8 mouse cellular contexts compared by ENCODE assay signal in genomic region chr7:116334669-116335038, GRCm38 (mm10). TPM values are rescaled to one million over a fixed set of nuclear protein-coding genes. Genes with fewer than 3 reads are reported as not detected.
DNase-seq lines count a peak whose midpoint lies in the region; ATAC-seq and TF ChIP-seq lines count a peak whose summit lies in the region.

No protein-coding gene starts in this region.

- no peak for DNase-seq in kidney, adult 9 months
- DNase-seq in layer of hippocampus, adult 9-10 months (ENCODE audit: low spot score): no peak
- DNase-seq in left cerebral cortex, postnatal 4 days: no peak
- no peak for DNase-seq in kidney, adult 8-10 months

- H3K9ac ChIP-seq in kidney, embryonic 16.5 days (replicated peaks; ENCODE audit: low read length): peak overlapping the region; percentile 96
- H3K9ac ChIP-seq in hindbrain, embryonic 15.5 days: peak overlapping the region; percentile 98; the same call in 1 of the 2 replicates
- H3K9ac ChIP-seq in midbrain, embryonic 16.5 days (ENCODE audit: low read depth, low read length): peak overlapping the region; percentile 83

- ATAC-seq in kidney, embryonic 16.5 days (ENCODE audit: low FRiP score, low TSS enrichment): no peak
- ATAC-seq in hindbrain, embryonic 15.5 days (ENCODE audit: low FRiP score, low read depth): no peak
- no peak for ATAC-seq in midbrain, embryonic 16.5 days

- peak overlapping the region; percentile 72 for H3K4me2 ChIP-seq in kidney, embryonic 16.5 days (replicated peaks; ENCODE audit: low read depth, low read length)
- peak overlapping the region; percentile 67 for H3K4me2 ChIP-seq in hindbrain, embryonic 15.5 days
- H3K4me2 ChIP-seq in midbrain, embryonic 16.5 days (ENCODE audit: low read length): peak overlapping the region; percentile 70

- peak overlapping the region; percentile 89 for H3K4me3 ChIP-seq in kidney, embryonic 16.5 days (ENCODE audit: low read length)
- peak overlapping the region; percentile 71 for H3K4me3 ChIP-seq in bone marrow macrophage, adult 2 months (ENCODE audit: insufficient read depth, low read length)
- peak overlapping the region; percentile 98 for H3K4me3 ChIP-seq in hindbrain, embryonic 15.5 days
- peak overlapping the region; percentile 71 for H3K4me3 ChIP-seq in midbrain, embryonic 16.5 days (ENCODE audit: low read depth, low read length)

- TF ChIP-seq CTCF in bone marrow macrophage, adult 2 months (IDR thresholded peaks at IDR 0.05; ENCODE audit: low read depth, low read length): no peak

- H3K36me3 ChIP-seq in kidney, embryonic 16.5 days (ENCODE audit: insufficient read depth, low read length): peaks cover 30% of the 10 kb centered on the region
- peaks cover 31% of the 10 kb centered on the region for H3K36me3 ChIP-seq in hindbrain, embryonic 15.5 days
- H3K36me3 ChIP-seq in midbrain, embryonic 16.5 days (ENCODE audit: control insufficient read depth, insufficient read depth, low read length): peaks cover 18% of the 10 kb centered on the region

- TF ChIP-seq POLR2A in bone marrow macrophage, adult 2 months (IDR thresholded peaks at IDR 0.05; ENCODE audit: borderline replicate concordance, low read depth, low read length): no peak

- intact Hi-C loops in left cerebral cortex, postnatal 4 days (cut with DNase I): loop anchor here (10.0 kb wide), 1 partner anchor 180 kb away; no protein-coding TSS in a partner anchor

- H3K9me3 ChIP-seq in kidney, embryonic 16.5 days (ENCODE audit: low read length): no peaks in the 10 kb centered on the region
- no peaks in the 10 kb centered on the region for H3K9me3 ChIP-seq in hindbrain, embryonic 15.5 days
- H3K9me3 ChIP-seq in midbrain, embryonic 16.5 days (replicated peaks; ENCODE audit: control insufficient read depth, low read length, poor library complexity, severe bottlenecking): no peaks in the 10 kb centered on the region

- H3K27ac ChIP-seq in kidney, embryonic 16.5 days (ENCODE audit: low read length): 0 out of 2 replicates have a peak overlapping the region, but pooled peaks have one; percentile 64
- peak overlapping the region; percentile 42; the same call in 1 of the 2 replicates for H3K27ac ChIP-seq in bone marrow macrophage, adult 2 months (ENCODE audit: insufficient read depth, low read depth, low read length)
- H3K27ac ChIP-seq in hindbrain, embryonic 15.5 days (replicated peaks): peak overlapping the region; percentile 93; the same call in 1 of the 2 replicates
- no peak overlapping the region for H3K27ac ChIP-seq in midbrain, embryonic 16.5 days (ENCODE audit: low read length)

- H3K27me3 ChIP-seq in kidney, embryonic 16.5 days (ENCODE audit: insufficient read depth, low read length): no peaks in the 10 kb centered on the region
- no peaks in the 10 kb centered on the region for H3K27me3 ChIP-seq in hindbrain, embryonic 15.5 days
- no peaks in the 10 kb centered on the region for H3K27me3 ChIP-seq in midbrain, embryonic 16.5 days (ENCODE audit: control insufficient read depth, insufficient read depth, low read depth, low read length)

- WGBS in kidney, embryonic 16.5 days: 15% methylated on average over 8 of the region's 8 CpGs
- WGBS in hindbrain, embryonic 15.5 days: 26% methylated on average over 8 of the region's 8 CpGs
- WGBS in midbrain, embryonic 16.5 days: 26% methylated on average over 8 of the region's 8 CpGs

- peaks cover 14% of the 10 kb centered on the region for H3K4me1 ChIP-seq in kidney, embryonic 16.5 days (ENCODE audit: insufficient read depth, low read length)
- H3K4me1 ChIP-seq in bone marrow macrophage, adult 2 months (ENCODE audit: control insufficient read depth, insufficient read depth, low read length): peaks cover 7% of the 10 kb centered on the region
- peaks cover 22% of the 10 kb centered on the region for H3K4me1 ChIP-seq in hindbrain, embryonic 15.5 days (replicated peaks)
- peaks cover 12% of the 10 kb centered on the region for H3K4me1 ChIP-seq in midbrain, embryonic 16.5 days (ENCODE audit: control insufficient read depth, insufficient read depth, low read length)

RNA-seq across cellular contexts. Expression of gene Rps13, which starts 0.7 kb away (rescaled TPM):
- polyA plus RNA-seq in kidney, embryonic 16.5 days (2015; fragmentation: Nextera tagmentation; extraction: Ambion mirVana): 644 and 729 TPM in 2 replicates
- polyA plus RNA-seq in bone marrow macrophage, adult 2 months (2012; ENCODE audit: insufficient read depth, insufficient read length, missing spikeins): 493 and 501 TPM in 2 replicates
- polyA plus RNA-seq in hindbrain, embryonic 15.5 days (2015; fragmentation: Nextera tagmentation; extraction: Ambion mirVana): 480 and 532 TPM in 2 replicates
- 426 and 439 TPM in 2 replicates for polyA plus RNA-seq in midbrain, embryonic 16.5 days (2015; fragmentation: Nextera tagmentation; extraction: Ambion mirVana)
- total RNA-seq in left cerebral cortex, postnatal 4 days (2021): 100 to 1,000 TPM; 355 to 388 TPM

RNA-seq across cellular contexts. Expression of gene Plekha7, which starts 26.5 kb away (rescaled TPM):
- polyA plus RNA-seq in kidney, embryonic 16.5 days (2015; fragmentation: Nextera tagmentation; extraction: Ambion mirVana): 13.1 and 13.8 TPM in 2 replicates
- 1.1 TPM in 1 of 2 replicates, not detected in the other for polyA plus RNA-seq in bone marrow macrophage, adult 2 months (2012; ENCODE audit: insufficient read depth, insufficient read length, missing spikeins)
- polyA plus RNA-seq in hindbrain, embryonic 15.5 days (2015; fragmentation: Nextera tagmentation; extraction: Ambion mirVana): 9.4 and 10.3 TPM in 2 replicates
- 10.1 and 12.8 TPM in 2 replicates for polyA plus RNA-seq in midbrain, embryonic 16.5 days (2015; fragmentation: Nextera tagmentation; extraction: Ambion mirVana)
- 10 to 100 TPM; 13.7 to 16.1 TPM for total RNA-seq in left cerebral cortex, postnatal 4 days (2021)
